Mouse (Mus musculus) MEL (cell line): Measurements from ENCODE around the gene Dnase2b. TPM values are rescaled to one million over a fixed set of nuclear protein-coding genes. Genes with fewer than 3 reads are reported as not detected.

ENCODE experiments used
- DNase-seq: peaks from one replicate; pipeline ENCODE4 v3.0.0; 2011; ENCODE audit warnings: low read depth, low spot score
- H3K27ac ChIP-seq: 2 replicates; pipeline ENCODE4 v1.5.1; 2012; ENCODE audit warnings: low read depth, mild to moderate bottlenecking, control low read depth, low read length, moderate library complexity; ENCODE audit not compliant: control insufficient read depth
- H3K27me3 ChIP-seq, 2 experiments: fragments of 150-350 bp in 1 of 2; sonication (generic) in 1 of 2; 2 replicates each; pipeline ENCODE4 v1.6.1; 2012; ENCODE audit warnings: low read length in 2 of 2, mild to moderate bottlenecking in 2 of 2, improper control_type of control experiment in 1 of 2, moderate library complexity in 1 of 2; ENCODE audit not compliant: insufficient read depth in 2 of 2, control insufficient read depth in 1 of 2
- H3K36me3 ChIP-seq, 2 experiments: 2 replicates each; pipeline ENCODE4 v1.6.1; 2012 to 2014; ENCODE audit warnings: low read length in 2 of 2, improper control_type of control experiment in 1 of 2, inconsistent platforms in 1 of 2, mild to moderate bottlenecking in 1 of 2; ENCODE audit not compliant: insufficient read depth in 2 of 2, control insufficient read depth in 1 of 2
- H3K4me1 ChIP-seq, 2 experiments: fragments of 150-350 bp in 1 of 2; sonication (generic) in 1 of 2; 2 replicates each; pipeline ENCODE4 v1.6.1; 2012; ENCODE audit warnings: low read length in 2 of 2, improper control_type of control experiment in 1 of 2, mild to moderate bottlenecking in 1 of 2; ENCODE audit not compliant: insufficient read depth in 2 of 2, control insufficient read depth in 1 of 2
- H3K4me3 ChIP-seq, 2 experiments: fragments of 150-350 bp in 1 of 2; sonication (generic) in 1 of 2; 2 replicates each; pipeline ENCODE4 v1.5.1; 2012; ENCODE audit warnings: low read depth in 2 of 2, low read length in 2 of 2, mild to moderate bottlenecking in 2 of 2, moderate library complexity in 2 of 2, control low read depth in 1 of 2, improper control_type of control experiment in 1 of 2; ENCODE audit not compliant: control insufficient read depth in 1 of 2, insufficient read depth in 1 of 2
- H3K79me2 ChIP-seq: 2 replicates; pipeline ENCODE4 v1.6.1; 2012; ENCODE audit warnings: mild to moderate bottlenecking, low read length, moderate library complexity; ENCODE audit not compliant: control insufficient read depth, poor library complexity, insufficient read depth
- H3K9ac ChIP-seq: 2 replicates; pipeline ENCODE4 v1.6.1; 2012; ENCODE audit warnings: low read depth, mild to moderate bottlenecking, control low read depth, low read length, moderate library complexity; ENCODE audit not compliant: control insufficient read depth, poor library complexity, severe bottlenecking
- H3K9me3 ChIP-seq: fragments of 150-350 bp; sonication (generic); replicated peaks from 2 replicates; pipeline ENCODE4 v1.6.1; 2012; ENCODE audit warnings: mild to moderate bottlenecking, low read length, improper control_type of control experiment, moderate library complexity; ENCODE audit not compliant: insufficient read depth
- CHD1 ChIP-seq: IDR thresholded peaks from 2 replicates; pipeline ENCODE4 v1.6.1; 2012; ENCODE audit warnings: low read depth, mild to moderate bottlenecking, inconsistent platforms, low read length, improper control_type of control experiment
- CHD2 ChIP-seq: IDR thresholded peaks from 2 replicates; pipeline ENCODE4 v1.6.1; 2011; ENCODE audit warnings: low read length, improper control_type of control experiment
- E2F4 ChIP-seq: IDR thresholded peaks from 2 replicates; pipeline ENCODE4 v1.6.1; 2011; ENCODE audit warnings: low read depth, low read length, improper control_type of control experiment, borderline replicate concordance
- ELF1 ChIP-seq: IDR thresholded peaks from 2 replicates; pipeline ENCODE4 v1.6.1; 2014; ENCODE audit warnings: low read depth, mild to moderate bottlenecking, inconsistent platforms, low read length, improper control_type of control experiment, moderate library complexity
- ETS1 ChIP-seq: IDR thresholded peaks from 2 replicates; pipeline ENCODE4 v1.6.1; 2012; ENCODE audit warnings: low read depth, mild to moderate bottlenecking, inconsistent platforms, low read length, improper control_type of control experiment, moderate library complexity
- GABPA ChIP-seq: IDR thresholded peaks from 2 replicates; pipeline ENCODE4 v1.6.1; 2012; ENCODE audit warnings: low read depth, mild to moderate bottlenecking, inconsistent platforms, low read length, improper control_type of control experiment, moderate library complexity
- GATA1 ChIP-seq: IDR thresholded peaks from 2 replicates; pipeline ENCODE4 v1.6.1; 2011; ENCODE audit warnings: low read depth, low read length, improper control_type of control experiment
- HCFC1 ChIP-seq: IDR thresholded peaks from 2 replicates; pipeline ENCODE4 v1.6.1; 2012; ENCODE audit warnings: low read depth, mild to moderate bottlenecking, inconsistent platforms, low read length, improper control_type of control experiment, moderate library complexity
- JUND ChIP-seq: IDR thresholded peaks from 2 replicates; pipeline ENCODE4 v1.6.1; 2011; ENCODE audit warnings: low read depth, mild to moderate bottlenecking, improper control_type of control experiment, low read length
- KAT2A ChIP-seq: conservative IDR thresholded peaks from 2 replicates; pipeline ENCODE4 v1.6.1; 2012; ENCODE audit warnings: low read depth, low read length, improper control_type of control experiment, inconsistent platforms
- MAFK ChIP-seq: IDR thresholded peaks from 2 replicates; pipeline ENCODE4 v1.6.1; 2011; ENCODE audit warnings: low read depth, mild to moderate bottlenecking, low read length, improper control_type of control experiment, borderline replicate concordance
- MXI1 ChIP-seq: IDR thresholded peaks from 2 replicates; pipeline ENCODE4 v1.6.1; 2011; ENCODE audit warnings: mild to moderate bottlenecking, low read depth, low read length, improper control_type of control experiment
- NELFE ChIP-seq: IDR thresholded peaks from 2 replicates; pipeline ENCODE4 v1.6.1; 2011; ENCODE audit warnings: low read depth, low read length, improper control_type of control experiment
- POLR2AphosphoS2 ChIP-seq: IDR thresholded peaks from 2 replicates; pipeline ENCODE4 v1.6.1; 2011; ENCODE audit warnings: low read length, improper control_type of control experiment
- RAD21 ChIP-seq: IDR thresholded peaks from 2 replicates; pipeline ENCODE4 v1.6.1; 2011; ENCODE audit warnings: mild to moderate bottlenecking, low read depth, low read length, improper control_type of control experiment
- RCOR1 ChIP-seq: IDR thresholded peaks from 2 replicates; pipeline ENCODE4 v1.6.1; 2012; ENCODE audit warnings: low read depth, mild to moderate bottlenecking, inconsistent platforms, low read length, improper control_type of control experiment
- TAL1 ChIP-seq: IDR thresholded peaks from 2 replicates; pipeline ENCODE4 v1.6.1; 2012; ENCODE audit warnings: mild to moderate bottlenecking, inconsistent platforms, low read length, moderate library complexity, mixed read lengths
- USF1 ChIP-seq: IDR thresholded peaks from 2 replicates; pipeline ENCODE4 v1.6.1; 2014; ENCODE audit warnings: low read depth, mild to moderate bottlenecking, inconsistent platforms, low read length, improper control_type of control experiment, moderate library complexity
- ZC3H11A ChIP-seq: IDR thresholded peaks from 2 replicates; pipeline ENCODE4 v1.6.1; 2012; ENCODE audit warnings: low read depth, mild to moderate bottlenecking, inconsistent platforms, low read length, improper control_type of control experiment
- ZMIZ1 ChIP-seq: IDR thresholded peaks from 2 replicates; pipeline ENCODE4 v1.6.1; 2012; ENCODE audit warnings: low read depth, mild to moderate bottlenecking, inconsistent platforms, low read length, improper control_type of control experiment, moderate library complexity
- ZNF384 ChIP-seq: IDR thresholded peaks from 2 replicates; pipeline ENCODE4 v1.6.1; 2012; ENCODE audit warnings: low read depth, mild to moderate bottlenecking, inconsistent platforms, low read length, improper control_type of control experiment
- polyA plus RNA-seq, 2 experiments: library from polyadenylated mRNA; stranded (reverse) in 1 of 2; unstranded in 1 of 2; fragments of >175 nt in 1 of 2; fragments of >200 nt in 1 of 2; gene quantifications; 2 replicates each; pipeline versions ENCODE4 v1.2.1 to v1.2.4; 2012; ENCODE audit warnings: low replicate concordance in 2 of 2, low read depth in 1 of 2; ENCODE audit not compliant: insufficient read length in 2 of 2, insufficient read depth in 1 of 2, missing spikeins in 1 of 2
- total RNA-seq: library from RNA; depleted of rRNA; stranded (reverse); fragments of 300-350 nt; gene quantifications from 2 replicates; pipeline ENCODE4 v1.2.3, GENCODE M21; 2012

Gene Dnase2b
- total and polyA plus RNA-seq, 3 experiments = not detected

DNA sequence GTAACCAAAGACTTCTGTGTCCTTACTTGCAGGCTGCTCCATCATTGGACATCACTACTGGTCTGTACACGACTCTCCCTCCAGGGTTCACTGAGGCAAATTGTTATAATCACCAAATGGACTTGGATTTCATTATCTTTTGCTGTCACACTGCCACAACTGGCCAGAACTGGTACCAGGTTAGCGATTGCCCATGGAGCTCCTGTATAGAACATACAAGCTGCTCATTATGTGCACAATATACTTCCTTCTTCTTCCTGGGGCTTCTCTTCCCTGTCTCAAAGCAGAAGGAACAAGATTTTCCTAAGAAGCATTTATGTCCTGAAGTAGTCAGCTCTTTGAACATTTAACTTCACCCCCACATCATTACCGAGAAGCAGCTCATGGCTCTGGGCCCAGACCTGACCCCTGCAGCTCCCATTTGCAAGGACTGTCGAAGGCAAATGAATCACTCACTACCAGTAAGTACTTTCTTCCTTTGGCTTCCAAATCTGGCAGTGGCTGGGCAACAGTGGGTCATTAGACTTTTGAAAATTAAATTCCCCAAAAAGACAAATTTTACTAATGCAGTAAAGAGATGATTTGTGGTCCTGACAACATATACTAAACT, 26.5 kb upstream of the Dnase2b start:
- no peaks in the 10 kb centered on the region for H3K27me3 ChIP-seq
- no peak overlapping the region for H3K9ac ChIP-seq
- no peaks in the 10 kb centered on the region for H3K36me3 ChIP-seq
- no peaks in the 10 kb centered on the region for H3K9me3 ChIP-seq
- DNase-seq = no peak
- H3K79me2 ChIP-seq = no peaks in the 10 kb centered on the region
- no peak overlapping the region for H3K4me3 ChIP-seq
- TF ChIP-seq JUND (no peak), GABPA (no peak), GATA1 (no peak), CHD1 (no peak), KAT2A (no peak), ETS1 (no peak), ZC3H11A (no peak), MXI1 (no peak), NELFE (no peak), TAL1 (no peak), RAD21 (no peak), USF1 (no peak), ELF1 (no peak), ZMIZ1 (no peak)
- H3K27ac ChIP-seq = no peak overlapping the region
- no peaks in the 10 kb centered on the region for H3K4me1 ChIP-seq

GRCm38 (mm10) chr3:146632506-146632905, 17.1 kb upstream of the Dnase2b start:
- TF ChIP-seq POLR2AphosphoS2 (no peak), MXI1 (no peak), MAFK (no peak), RCOR1 (no peak), RAD21 (no peak), E2F4 (no peak), JUND (no peak), ELF1 (no peak), ZNF384 (no peak), CHD2 (no peak), HCFC1 (no peak)
- Histone ChIP-seq H3K4me3 (no peak overlapping the region), H3K27me3 (no peaks in the 10 kb centered on the region; a peak in 1 of 4 replicates), H3K36me3 (no peaks in the 10 kb centered on the region), H3K79me2 (no peaks in the 10 kb centered on the region), H3K27ac (no peak overlapping the region), H3K4me1 (no peaks in the 10 kb centered on the region), H3K9me3 (no peaks in the 10 kb centered on the region), H3K9ac (no peak overlapping the region)
- no peak for DNase-seq
